Mouse (Mus musculus) kidney, adult 2 months (tissue): ENCODE data around the gene Eef1a1.
"Not testable (repeated sequence)": the region's sequence is repeated elsewhere in the genome, so short reads cannot be mapped to it uniquely, and the experiment has no call there.

Source experiments
- CTCF ChIP-seq: fragments of 200-500 bp; conservative IDR thresholded peaks from 2 replicates; pipeline ENCODE4 v1.5.1; 2011; ENCODE audit warnings: low read depth, mild to moderate bottlenecking, control low read depth, low read length, moderate library complexity, mixed read lengths; ENCODE audit not compliant: insufficient read depth, insufficient read length
- POLR2A ChIP-seq: fragments of 200-500 bp; IDR thresholded peaks from one replicate; pipeline ENCODE4 v1.6.1; 2011; ENCODE audit warnings: low read depth, low read length, control low read depth

GRCm38 (mm10) chr9:78479308-78479707, 9.6 kb downstream of the Eef1a1 start:
- not testable (repeated sequence) for TF ChIP-seq CTCF, POLR2A
